Mouse (Mus musculus): ENCODE data around the gene Treml2.

DNA sequence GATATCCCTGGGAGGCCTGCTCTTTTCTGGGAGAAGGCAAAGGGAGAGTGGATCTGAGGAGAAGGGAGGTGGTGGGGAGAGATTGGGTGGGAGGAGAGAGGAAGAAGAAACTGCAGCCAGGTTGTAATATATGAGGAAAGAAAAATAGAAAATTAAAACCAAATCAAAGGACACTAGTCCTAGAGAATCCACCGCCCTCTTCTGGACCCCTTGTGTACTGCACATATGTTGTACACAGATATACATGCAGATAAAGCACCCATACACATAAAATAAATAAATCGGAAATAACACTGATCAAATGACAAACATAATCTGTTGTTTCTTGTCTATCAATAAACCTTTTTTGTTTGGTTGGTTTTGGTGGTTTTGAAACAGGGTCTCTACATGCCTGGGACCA is 12.0 kb upstream of the Treml2 start:
- TF ChIP-seq CTCF (IDR thresholded peaks at IDR 0.05): peak; percentile 33
- no peak for TF ChIP-seq EP300 (IDR thresholded peaks at IDR 0.05; ENCODE audit: insufficient read depth, low read depth, low read length)
- no peak for TF ChIP-seq POLR2A (IDR thresholded peaks at IDR 0.05; ENCODE audit: insufficient read depth, low read depth, low read length)

All from heart, adult 2 months (tissue).